Mouse (Mus musculus) frontal cortex, postnatal 14 days (tissue): ENCODE measurements around the gene Stkld1.

Source experiments
- DNase-seq, 2 experiments: peaks; one replicate each; pipeline ENCODE4 v3.0.0; 2022; ENCODE audit warnings: low spot score in 2 of 2

Stkld1 gene

GRCm38 (mm10) chr2:26963923-26964723 is 30.3 kb downstream of the Stkld1 start, which contains the start of gene Rexo4:
Gene Rexo4, minus strand, starts transcription at chr2:26964386.
- DNase-seq = peak; percentile 93 to 94

GRCm38 (mm10) chr2:26964724-26965370 is 31.0 kb downstream of the Stkld1 start:
- no peak for DNase-seq

- DNase-seq = no peak
Observed at GRCm38 (mm10) chr2:26967262-26967661, 33.4 kb downstream of the Stkld1 start.

- no peak for DNase-seq
Observed at GRCm38 (mm10) chr2:26973116-26973515, 39.3 kb downstream of the Stkld1 start, which contains the start of gene Adamts13. Gene Adamts13, plus strand, starts transcription at chr2:26973416.

- DNase-seq = no peak
Observed at GRCm38 (mm10) chr2:26973960-26974359, 40.1 kb downstream of the Stkld1 start.

- DNase-seq = no peak
Observed at GRCm38 (mm10) chr2:26980361-26980760, 46.5 kb downstream of the Stkld1 start.

- DNase-seq = no peak
Observed at GRCm38 (mm10) chr2:26984179-26984578, 50.3 kb downstream of the Stkld1 start.

- DNase-seq = no peak
Observed at GRCm38 (mm10) chr2:26984640-26985039, 50.8 kb downstream of the Stkld1 start.

- DNase-seq = no peak
Observed at GRCm38 (mm10) chr2:26993936-26994335, 60.1 kb downstream of the Stkld1 start.

- no peak for DNase-seq
Observed at GRCm38 (mm10) chr2:26997498-26997897, 63.7 kb downstream of the Stkld1 start.

GRCm38 (mm10) chr2:26997993-26998392 is 64.1 kb downstream of the Stkld1 start:
- no peak for DNase-seq
